ENCODE assay signal across 8 mouse cellular contexts in genomic region chr17:27635575-27635903, GRCm38 (mm10). TPM values are rescaled to one million over a fixed set of nuclear protein-coding genes. Genes with fewer than 3 reads are reported as not detected.
A peak's percentile ranks its signal among the peaks of the same experiment; 100 is the strongest.
DNase-seq lines count a peak whose midpoint lies in the region; ATAC-seq and TF ChIP-seq lines count a peak whose summit lies in the region.
"Not testable (repeated sequence)": the region's sequence is repeated elsewhere in the genome, so short reads cannot be mapped to it uniquely, and the experiment has no call there.
"Had no signal": no experiment of that assay in that cellular context is flagged by ENCODE, and none has a peak within 500 bp of the region (broad histone marks: within the 10 kb centered on the region; RNA-seq: fewer than 3 reads in every experiment).

No protein-coding gene starts in this region.

- H3K4me2 ChIP-seq in heart, embryonic 14.5 days (ENCODE audit: low read length): peak overlapping the region; percentile 96
- peak overlapping the region; percentile 71 for H3K4me2 ChIP-seq in intestine, embryonic 15.5 days (replicated peaks)
- peak overlapping the region; percentile 91 for H3K4me2 ChIP-seq in limb, embryonic 14.5 days (replicated peaks; ENCODE audit: low read depth, low read length, severe bottlenecking)
- peak overlapping the region; percentile 58 for H3K4me2 ChIP-seq in lung, embryonic 16.5 days (ENCODE audit: low read depth, low read length)
- peak overlapping the region; percentile 88 for H3K4me2 ChIP-seq in neural tube, embryonic 11.5 days (ENCODE audit: low read depth)

- H3K4me1 ChIP-seq in bone marrow macrophage, adult 2 months (ENCODE audit: control insufficient read depth, insufficient read depth, low read length); limb, embryonic 14.5 days (ENCODE audit: control insufficient read depth, insufficient read depth, low read length): not testable (repeated sequence)
- peaks cover 51% of the 10 kb centered on the region for H3K4me1 ChIP-seq in forebrain, embryonic 10.5 days
- peaks cover 13 to 29% of the 10 kb centered on the region in 2 experiments; a peak in 3 of 4 replicates for H3K4me1 ChIP-seq in heart, embryonic 14.5 days (ENCODE audit: control insufficient read depth in 2 of 2, insufficient read depth in 2 of 2, low read length in 2 of 2)
- peaks cover 33% of the 10 kb centered on the region for H3K4me1 ChIP-seq in intestine, embryonic 15.5 days (replicated peaks)
- peaks cover 10% of the 10 kb centered on the region for H3K4me1 ChIP-seq in lung, embryonic 16.5 days (replicated peaks; ENCODE audit: control insufficient read depth, insufficient read depth, low read length)
- H3K4me1 ChIP-seq in neural tube, embryonic 11.5 days (ENCODE audit: control insufficient read depth, insufficient read depth, low read length): peaks cover 11% of the 10 kb centered on the region; the same call in 1 of the 2 replicates

- not testable (repeated sequence) for H3K9me3 ChIP-seq in forebrain, embryonic 10.5 days; heart, embryonic 14.5 days (ENCODE audit: control insufficient read depth, low read length); intestine, embryonic 15.5 days; limb, embryonic 14.5 days (ENCODE audit: control insufficient read depth, low read length); lung, embryonic 16.5 days (ENCODE audit: control insufficient read depth, low read length); neural tube, embryonic 11.5 days (ENCODE audit: control insufficient read depth, low read length)

- H3K27ac ChIP-seq in bone marrow macrophage, adult 2 months (ENCODE audit: insufficient read depth, low read depth, low read length): peak overlapping the region; percentile 64
- H3K27ac ChIP-seq in forebrain, embryonic 10.5 days: peak overlapping the region; percentile 98
- peak overlapping the region; percentile 37 to 61; a peak in 2 of 4 replicates for H3K27ac ChIP-seq in heart, embryonic 14.5 days (replicated peaks in 1 of 2; ENCODE audit: control insufficient read depth in 1 of 2, insufficient read depth in 1 of 2, low read depth in 2 of 2, low read length in 2 of 2)
- peak overlapping the region; percentile 72 for H3K27ac ChIP-seq in intestine, embryonic 15.5 days
- peak overlapping the region; percentile 87 for H3K27ac ChIP-seq in limb, embryonic 14.5 days (replicated peaks; ENCODE audit: low read depth, low read length)
- peak overlapping the region; percentile 66 for H3K27ac ChIP-seq in lung, embryonic 16.5 days (ENCODE audit: low read length)
- peak overlapping the region; percentile 86; the same call in 1 of the 2 replicates for H3K27ac ChIP-seq in neural tube, embryonic 11.5 days (ENCODE audit: low read depth, low read length)

- H3K9ac ChIP-seq in heart, embryonic 14.5 days (ENCODE audit: low read length): peak overlapping the region; percentile 98
- H3K9ac ChIP-seq in intestine, embryonic 15.5 days: not testable (repeated sequence)
- peak overlapping the region; percentile 91; the same call in 1 of the 2 replicates for H3K9ac ChIP-seq in limb, embryonic 14.5 days (ENCODE audit: low read depth, low read length, severe bottlenecking)
- H3K9ac ChIP-seq in lung, embryonic 16.5 days (ENCODE audit: low read length): peak overlapping the region; percentile 62
- peak overlapping the region; percentile 96 for H3K9ac ChIP-seq in neural tube, embryonic 11.5 days (ENCODE audit: low read length)

- peak overlapping the region; percentile 55 for H3K4me3 ChIP-seq in bone marrow macrophage, adult 2 months (ENCODE audit: insufficient read depth, low read length)
- peak overlapping the region; percentile 100 for H3K4me3 ChIP-seq in forebrain, embryonic 10.5 days
- H3K4me3 ChIP-seq in heart, embryonic 14.5 days (ENCODE audit: control insufficient read depth in 1 of 2, insufficient read depth in 1 of 2, low read depth in 1 of 2, low read length in 2 of 2): peak overlapping the region; percentile 38 to 69
- peak overlapping the region; percentile 77 for H3K4me3 ChIP-seq in intestine, embryonic 15.5 days (replicated peaks)
- H3K4me3 ChIP-seq in limb, embryonic 14.5 days (replicated peaks; ENCODE audit: low read length): peak overlapping the region; percentile 75
- peak overlapping the region; percentile 97 for H3K4me3 ChIP-seq in lung, embryonic 16.5 days (ENCODE audit: low read length)
- H3K4me3 ChIP-seq in neural tube, embryonic 11.5 days (ENCODE audit: low read depth, low read length): peak overlapping the region; percentile 97

- TF ChIP-seq POLR2A in bone marrow macrophage, adult 2 months (IDR thresholded peaks at IDR 0.05; ENCODE audit: borderline replicate concordance, low read depth, low read length); limb, embryonic 14.5 days (IDR thresholded peaks at IDR 0.05; ENCODE audit: borderline replicate concordance, extremely low read depth, insufficient read depth, insufficient read length): not testable (repeated sequence)

- not testable (repeated sequence) for ATAC-seq in heart, embryonic 14.5 days (ENCODE audit: insufficient number of reproducible peaks, insufficient read depth, low FRiP score, low read depth); limb, embryonic 14.5 days (ENCODE audit: low FRiP score, low read depth); lung, embryonic 16.5 days (ENCODE audit: low read depth)
- ATAC-seq in intestine, embryonic 15.5 days: peak; percentile 2; the same call in 1 of the 2 replicates
- ATAC-seq in neural tube, embryonic 11.5 days (ENCODE audit: insufficient read depth, low FRiP score, low TSS enrichment): peak; percentile 16; the same call in 1 of the 2 replicates

- 57% methylated on average over 9 of the region's 9 CpGs for WGBS in forebrain, embryonic 10.5 days
- WGBS in heart, embryonic 14.5 days: 38% methylated on average over 9 of the region's 9 CpGs
- WGBS in intestine, embryonic 15.5 days: 32% methylated on average over 9 of the region's 9 CpGs
- WGBS in limb, embryonic 14.5 days: 43% methylated on average over 9 of the region's 9 CpGs
- WGBS in lung, embryonic 16.5 days: 30% methylated on average over 9 of the region's 9 CpGs
- WGBS in neural tube, embryonic 11.5 days: 56% methylated on average over 9 of the region's 9 CpGs

- H3K36me3 ChIP-seq in forebrain, embryonic 10.5 days (replicated peaks): peaks cover 40% of the 10 kb centered on the region
- peaks cover 35% of the 10 kb centered on the region for H3K36me3 ChIP-seq in heart, embryonic 14.5 days (ENCODE audit: control insufficient read depth, insufficient read depth, low read length)
- peaks cover 28% of the 10 kb centered on the region for H3K36me3 ChIP-seq in intestine, embryonic 15.5 days
- H3K36me3 ChIP-seq in limb, embryonic 14.5 days (ENCODE audit: control insufficient read depth, insufficient read depth, low read length): peaks cover 35% of the 10 kb centered on the region
- H3K36me3 ChIP-seq in lung, embryonic 16.5 days (ENCODE audit: control insufficient read depth, insufficient read depth, low read length): peaks cover 27% of the 10 kb centered on the region
- peaks cover 20% of the 10 kb centered on the region for H3K36me3 ChIP-seq in neural tube, embryonic 11.5 days (ENCODE audit: control insufficient read depth, insufficient read depth, low read length)

- not testable (repeated sequence) for TF ChIP-seq CTCF in bone marrow macrophage, adult 2 months (IDR thresholded peaks at IDR 0.05; ENCODE audit: low read depth, low read length)

- H3K27me3 ChIP-seq in forebrain, embryonic 10.5 days (ENCODE audit: poor library complexity, severe bottlenecking); heart, embryonic 14.5 days (ENCODE audit: control insufficient read depth, insufficient read depth, low read length); intestine, embryonic 15.5 days (replicated peaks); limb, embryonic 14.5 days (ENCODE audit: control insufficient read depth, insufficient read depth, low read length); lung, embryonic 16.5 days (ENCODE audit: control insufficient read depth, insufficient read depth, low read depth, low read length); neural tube, embryonic 11.5 days (ENCODE audit: control insufficient read depth, insufficient read depth, low read length): not testable (repeated sequence)

- DNase-seq in forebrain, embryonic 10.5 days (ENCODE audit: extremely low spot score, low spot score); limb, embryonic 14.5 days (ENCODE audit: low spot score); neural tube, embryonic 11.5 days (ENCODE audit: low spot score): not testable (repeated sequence)

RNA-seq across cellular contexts. Expression of gene RPS10-NUDT3, which starts 0.5 kb away (rescaled TPM):
- polyA plus RNA-seq in bone marrow macrophage, adult 2 months (2012; ENCODE audit: insufficient read depth, insufficient read length, missing spikeins): not detected in 2 replicates
- not detected in 2 replicates for polyA plus RNA-seq in forebrain, embryonic 10.5 days (2016; fragmentation: Nextera tagmentation; extraction: Ambion mirVana)
- polyA plus RNA-seq in heart, embryonic 14.5 days (2014; fragmentation: Nextera tagmentation; extraction: Ambion mirVana): not detected in 2 replicates
- polyA plus RNA-seq in intestine, embryonic 15.5 days (2015; fragmentation: Nextera tagmentation; extraction: Ambion mirVana): not detected in 2 replicates
- 0.11 TPM in 1 of 2 replicates, not detected in the other for polyA plus RNA-seq in limb, embryonic 14.5 days (2012; rRNA removed)
- polyA plus RNA-seq in limb, embryonic 14.5 days (2014; fragmentation: Nextera tagmentation; extraction: Ambion mirVana): not detected in 2 replicates
- polyA plus RNA-seq in lung, embryonic 16.5 days (2015; fragmentation: Nextera tagmentation; extraction: Ambion mirVana): not detected in 2 replicates
- polyA plus RNA-seq in neural tube, embryonic 11.5 days (2014; fragmentation: Nextera tagmentation; extraction: Ambion mirVana): not detected in 2 replicates
- polyA plus RNA-seq: thymus, postnatal 0 days had no signal

RNA-seq across cellular contexts. Expression of gene Rps10, which starts 0.9 kb away (rescaled TPM):
- polyA plus RNA-seq in bone marrow macrophage, adult 2 months (2012; ENCODE audit: insufficient read depth, insufficient read length, missing spikeins): 1,367 and 1,405 TPM in 2 replicates
- polyA plus RNA-seq in forebrain, embryonic 10.5 days (2016; fragmentation: Nextera tagmentation; extraction: Ambion mirVana): 919 and 934 TPM in 2 replicates
- 624 and 715 TPM in 2 replicates for polyA plus RNA-seq in heart, embryonic 14.5 days (2014; fragmentation: Nextera tagmentation; extraction: Ambion mirVana)
- 973 and 1,022 TPM in 2 replicates for polyA plus RNA-seq in intestine, embryonic 15.5 days (2015; fragmentation: Nextera tagmentation; extraction: Ambion mirVana)
- polyA plus RNA-seq in limb, embryonic 14.5 days (2012; rRNA removed): 1,839 and 1,928 TPM in 2 replicates
- polyA plus RNA-seq in limb, embryonic 14.5 days (2014; fragmentation: Nextera tagmentation; extraction: Ambion mirVana): 1,149 and 1,160 TPM in 2 replicates
- 900 and 901 TPM in 2 replicates for polyA plus RNA-seq in lung, embryonic 16.5 days (2015; fragmentation: Nextera tagmentation; extraction: Ambion mirVana)
- polyA plus RNA-seq in neural tube, embryonic 11.5 days (2014; fragmentation: Nextera tagmentation; extraction: Ambion mirVana): 695 and 722 TPM in 2 replicates

RNA-seq across cellular contexts. Expression of gene Nudt3, which starts 12.2 kb away (rescaled TPM):
- 55.7 and 58.0 TPM in 2 replicates for polyA plus RNA-seq in bone marrow macrophage, adult 2 months (2012; ENCODE audit: insufficient read depth, insufficient read length, missing spikeins)
- polyA plus RNA-seq in forebrain, embryonic 10.5 days (2016; fragmentation: Nextera tagmentation; extraction: Ambion mirVana): 81.9 and 91.7 TPM in 2 replicates
- 52.9 and 67.0 TPM in 2 replicates for polyA plus RNA-seq in heart, embryonic 14.5 days (2014; fragmentation: Nextera tagmentation; extraction: Ambion mirVana)
- polyA plus RNA-seq in intestine, embryonic 15.5 days (2015; fragmentation: Nextera tagmentation; extraction: Ambion mirVana): 71.2 and 71.7 TPM in 2 replicates
- polyA plus RNA-seq in limb, embryonic 14.5 days (2012; rRNA removed): 116 and 121 TPM in 2 replicates
- 35.7 and 36.8 TPM in 2 replicates for polyA plus RNA-seq in limb, embryonic 14.5 days (2014; fragmentation: Nextera tagmentation; extraction: Ambion mirVana)
- 73.6 and 75.8 TPM in 2 replicates for polyA plus RNA-seq in lung, embryonic 16.5 days (2015; fragmentation: Nextera tagmentation; extraction: Ambion mirVana)
- 41.8 and 49.3 TPM in 2 replicates for polyA plus RNA-seq in neural tube, embryonic 11.5 days (2014; fragmentation: Nextera tagmentation; extraction: Ambion mirVana)

RNA-seq across cellular contexts. Expression of gene Pacsin1, which starts 19.8 kb away (rescaled TPM):
- not detected in 2 replicates for polyA plus RNA-seq in bone marrow macrophage, adult 2 months (2012; ENCODE audit: insufficient read depth, insufficient read length, missing spikeins)
- 4.3 TPM in 2 replicates for polyA plus RNA-seq in forebrain, embryonic 10.5 days (2016; fragmentation: Nextera tagmentation; extraction: Ambion mirVana)
- 0.43 and 0.94 TPM in 2 replicates for polyA plus RNA-seq in heart, embryonic 14.5 days (2014; fragmentation: Nextera tagmentation; extraction: Ambion mirVana)
- polyA plus RNA-seq in intestine, embryonic 15.5 days (2015; fragmentation: Nextera tagmentation; extraction: Ambion mirVana): 2.6 and 2.7 TPM in 2 replicates
- 2.4 and 3.3 TPM in 2 replicates for polyA plus RNA-seq in limb, embryonic 14.5 days (2012; rRNA removed)
- polyA plus RNA-seq in limb, embryonic 14.5 days (2014; fragmentation: Nextera tagmentation; extraction: Ambion mirVana): 3.3 and 4.5 TPM in 2 replicates
- polyA plus RNA-seq in lung, embryonic 16.5 days (2015; fragmentation: Nextera tagmentation; extraction: Ambion mirVana): 0.88 and 1.9 TPM in 2 replicates
- 4.3 and 5.4 TPM in 2 replicates for polyA plus RNA-seq in neural tube, embryonic 11.5 days (2014; fragmentation: Nextera tagmentation; extraction: Ambion mirVana)
